Mouse (Mus musculus) left cerebral cortex, adult 8-10 months (tissue): ENCODE measurements around the gene Lrrc66. TPM values are rescaled to one million over a fixed set of nuclear protein-coding genes. Genes with fewer than 3 reads are reported as not detected.

Experiments used
- DNase-seq, 2 experiments: peaks; one replicate each; pipeline ENCODE4 v3.0.0; 2022; ENCODE audit warnings: low spot score in 2 of 2
- total RNA-seq, 4 experiments: library from RNA; stranded (reverse); gene quantifications; 2 replicates each; pipeline ENCODE4 v1.2.4; 2022

Gene Lrrc66
- not detected for total RNA-seq

GRCm38 (mm10) chr5:73632291-73632690 lies at the start of gene Lrrc66:
Lrrc66 (minus strand) TSS chr5:73632526.
- no peak for DNase-seq

GRCm38 (mm10) chr5:73676626-73677025 lies 44.3 kb upstream of the Lrrc66 start:
- peak in 1 of 2 experiments; percentile 19 for DNase-seq

- no peak for DNase-seq
These were observed 43.3 kb upstream of the Lrrc66 start for GRCm38 (mm10) chr5:73675604-73676003.

- DNase-seq: no peak
These were observed 37.1 kb upstream of the Lrrc66 start for GRCm38 (mm10) chr5:73669386-73669785.

- no peak for DNase-seq
These were observed 35.6 kb upstream of the Lrrc66 start for GRCm38 (mm10) chr5:73667877-73668276.

- DNase-seq: no peak
These were observed 34.4 kb upstream of the Lrrc66 start for GRCm38 (mm10) chr5:73666695-73667094.

GRCm38 (mm10) chr5:73651855-73652201 lies 19.5 kb upstream of the Lrrc66 start:
- DNase-seq: no peak

GRCm38 (mm10) chr5:73651061-73651854 lies 18.9 kb upstream of the Lrrc66 start, which contains the start of gene Spata18:
Spata18 (plus strand) TSS chr5:73651379.
- no peak for DNase-seq

- DNase-seq: no peak
These were observed 18.1 kb upstream of the Lrrc66 start for GRCm38 (mm10) chr5:73650365-73650964.

- peak; percentile 79 to 81 for DNase-seq
These were observed 15.1 kb upstream of the Lrrc66 start, which contains the start of gene Sgcb for GRCm38 (mm10) chr5:73647261-73647900. Sgcb (minus strand) TSS chr5:73647790.

- DNase-seq: no peak
These were observed 9.8 kb upstream of the Lrrc66 start for GRCm38 (mm10) chr5:73642091-73642490.

GRCm38 (mm10) chr5:73641058-73641457 lies 8.7 kb upstream of the Lrrc66 start:
- no peak for DNase-seq

GRCm38 (mm10) chr5:73637337-73638107 lies 5.2 kb upstream of the Lrrc66 start:
- DNase-seq: no peak

- DNase-seq: peak; percentile 46 to 87
These were observed 815 bp upstream of the Lrrc66 start for GRCm38 (mm10) chr5:73633141-73633540.

GRCm38 (mm10) chr5:73631001-73631558 lies 1.2 kb downstream of the Lrrc66 start:
- no peak for DNase-seq

GRCm38 (mm10) chr5:73630141-73630540 lies 2.2 kb downstream of the Lrrc66 start:
- DNase-seq: no peak

- DNase-seq: no peak
These were observed 4.3 kb downstream of the Lrrc66 start for GRCm38 (mm10) chr5:73627991-73628390.

GRCm38 (mm10) chr5:73627559-73627958 lies 4.8 kb downstream of the Lrrc66 start:
- DNase-seq: no peak

GRCm38 (mm10) chr5:73626842-73627241 lies 5.5 kb downstream of the Lrrc66 start:
- DNase-seq: no peak

GRCm38 (mm10) chr5:73625505-73625904 lies 6.8 kb downstream of the Lrrc66 start:
- DNase-seq: no peak

GRCm38 (mm10) chr5:73618969-73619368 lies 13.4 kb downstream of the Lrrc66 start:
- no peak for DNase-seq
